Mouse (Mus musculus) E14TG2a.4 (cell line): ENCODE data around the gene Prkci.

ENCODE experiments used
- CTCF ChIP-seq: conservative IDR thresholded peaks from 2 replicates; pipeline ENCODE4 v1.5.1; 2014; ENCODE audit warnings: low read length
- NANOG ChIP-seq: IDR thresholded peaks from 2 replicates; pipeline ENCODE4 v1.6.1; 2014; ENCODE audit warnings: borderline replicate concordance, low read length, mixed read lengths
- POU5F1 ChIP-seq: IDR thresholded peaks from 2 replicates; pipeline ENCODE4 v1.6.1; 2014; ENCODE audit warnings: low read length, borderline replicate concordance

DNA sequence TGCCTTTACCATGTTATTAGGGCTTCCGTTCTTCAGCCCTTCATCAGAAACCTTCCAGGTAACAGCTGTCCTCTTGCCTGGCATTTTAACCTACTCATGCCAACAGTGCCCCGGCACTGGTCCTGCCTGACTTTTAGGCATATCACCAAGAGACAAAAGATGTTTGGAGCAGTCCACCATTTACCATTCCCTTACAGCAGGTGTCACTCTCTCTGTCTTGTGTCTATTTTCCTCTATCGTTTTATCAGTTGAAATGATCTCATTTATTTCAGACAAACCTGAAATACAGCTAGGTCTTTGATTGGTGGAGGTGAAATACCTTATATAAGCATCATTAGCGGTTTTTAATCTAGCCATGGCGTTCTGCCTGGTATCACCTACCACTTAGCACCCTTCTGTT, 53.5 kb downstream of the Prkci start:
- TF ChIP-seq CTCF (no peak), NANOG (no peak), POU5F1 (no peak)
